Mouse (Mus musculus) erythroid progenitor cell, adult 5-6 weeks (primary cell): ENCODE measurements around the gene Mpzl1. TPM values are rescaled to one million over a fixed set of nuclear protein-coding genes. Genes with fewer than 3 reads are reported as not detected.
A peak's percentile ranks its signal among the peaks of the same experiment; 100 is the strongest.

Experiments used
- ATAC-seq: replicated peaks from 2 replicates; pipeline ENCODE4 v1.8.0; 2016; ENCODE audit warnings: moderate number of reproducible peaks, mild to moderate bottlenecking, moderate TSS enrichment, inconsistent platforms; ENCODE audit not compliant: poor library complexity, low FRiP score, severe bottlenecking
- total RNA-seq, 2 experiments: library from RNA; stranded (forward) in 1 of 2; stranded (reverse) in 1 of 2; fragments of 150-400 nt in 1 of 2; fragments of 186-747, 209-891 nt in 1 of 2; gene quantifications; 2 replicates each; pipeline versions ENCODE4 v1.2.3 to v1.2.4; 2015 to 2017; ENCODE audit warnings: low replicate concordance in 2 of 2

The Mpzl1 gene
- total RNA-seq, 2 experiments from 2014 or later, result 31.0 TPM; not detected in 1

- no peak for ATAC-seq
These were observed 26.4 kb upstream of the Mpzl1 start for GRCm38 (mm10) chr1:165660774-165661173.

GRCm38 (mm10) chr1:165658602-165659001 lies 24.3 kb upstream of the Mpzl1 start:
- ATAC-seq, result 0 out of 2 replicates have a peak, but pooled peaks have one; percentile 51

GRCm38 (mm10) chr1:165655482-165655881 lies 21.1 kb upstream of the Mpzl1 start:
- ATAC-seq, result no peak

- no peak for ATAC-seq
These were observed 20.7 kb upstream of the Mpzl1 start for GRCm38 (mm10) chr1:165655022-165655421.

- ATAC-seq, result no peak
These were observed 19.0 kb upstream of the Mpzl1 start for GRCm38 (mm10) chr1:165653126-165653885.

GRCm38 (mm10) chr1:165652507-165652906 lies 18.2 kb upstream of the Mpzl1 start:
- no peak for ATAC-seq

GRCm38 (mm10) chr1:165651158-165651557 lies 16.8 kb upstream of the Mpzl1 start:
- ATAC-seq, result no peak

- ATAC-seq, result no peak
These were observed 10.8 kb upstream of the Mpzl1 start for GRCm38 (mm10) chr1:165645102-165645501.

- ATAC-seq, result no peak
These were observed 9.4 kb upstream of the Mpzl1 start for GRCm38 (mm10) chr1:165643735-165644134.

- peak; percentile 5; the same call in 1 of the 2 replicates for ATAC-seq
These were observed 8.5 kb upstream of the Mpzl1 start for GRCm38 (mm10) chr1:165642780-165643311.

GRCm38 (mm10) chr1:165641786-165642771 lies 7.7 kb upstream of the Mpzl1 start:
- ATAC-seq, result peak; percentile 69

GRCm38 (mm10) chr1:165641271-165641771 lies 7.0 kb upstream of the Mpzl1 start:
- peak; percentile 71 for ATAC-seq

- no peak for ATAC-seq
These were observed 2.0 kb upstream of the Mpzl1 start for GRCm38 (mm10) chr1:165636289-165636688.

GRCm38 (mm10) chr1:165635055-165635897 lies 938 bp upstream of the Mpzl1 start:
- ATAC-seq, result no peak

- no peak for ATAC-seq
These were observed 993 bp downstream of the Mpzl1 start for GRCm38 (mm10) chr1:165633345-165633744.

GRCm38 (mm10) chr1:165631136-165631535 lies 3.2 kb downstream of the Mpzl1 start:
- ATAC-seq, result no peak

- ATAC-seq, result no peak
These were observed 4.4 kb downstream of the Mpzl1 start for GRCm38 (mm10) chr1:165629975-165630374.

GRCm38 (mm10) chr1:165628603-165629002 lies 5.7 kb downstream of the Mpzl1 start:
- ATAC-seq, result no peak

GRCm38 (mm10) chr1:165625896-165626295 lies 8.4 kb downstream of the Mpzl1 start:
- no peak for ATAC-seq
